Mouse (Mus musculus) bone marrow macrophage, adult 2 months (primary cell): ENCODE measurements around the gene Zdhhc13. TPM values are rescaled to one million over a fixed set of nuclear protein-coding genes. Genes with fewer than 3 reads are reported as not detected.

Source experiments
- H3K27ac ChIP-seq: 2 replicates; pipeline ENCODE4 v1.5.1; 2012; ENCODE audit warnings: low read depth, low read length; ENCODE audit not compliant: insufficient read depth
- H3K4me1 ChIP-seq: 2 replicates; pipeline ENCODE4 v1.6.1; 2012; ENCODE audit warnings: low read length; ENCODE audit not compliant: control insufficient read depth, insufficient read depth
- H3K4me3 ChIP-seq: 2 replicates; pipeline ENCODE4 v1.5.1; 2012; ENCODE audit warnings: mild to moderate bottlenecking, low read length, moderate library complexity; ENCODE audit not compliant: insufficient read depth
- CTCF ChIP-seq: IDR thresholded peaks from 2 replicates; pipeline ENCODE4 v1.5.1; 2012; ENCODE audit warnings: low read depth, mild to moderate bottlenecking, low read length, moderate library complexity
- POLR2A ChIP-seq: IDR thresholded peaks from 2 replicates; pipeline ENCODE4 v1.6.1; 2012; ENCODE audit warnings: mild to moderate bottlenecking, low read depth, low read length, borderline replicate concordance
- polyA plus RNA-seq: library from polyadenylated mRNA; stranded (reverse); fragments of >200 nt; gene quantifications from 2 replicates; pipeline ENCODE4 v1.2.4, GENCODE M21; 2012; ENCODE audit not compliant: missing spikeins, insufficient read depth, insufficient read length

Zdhhc13 gene
- polyA plus RNA-seq, 1 experiment, result 18.7 TPM

DNA sequence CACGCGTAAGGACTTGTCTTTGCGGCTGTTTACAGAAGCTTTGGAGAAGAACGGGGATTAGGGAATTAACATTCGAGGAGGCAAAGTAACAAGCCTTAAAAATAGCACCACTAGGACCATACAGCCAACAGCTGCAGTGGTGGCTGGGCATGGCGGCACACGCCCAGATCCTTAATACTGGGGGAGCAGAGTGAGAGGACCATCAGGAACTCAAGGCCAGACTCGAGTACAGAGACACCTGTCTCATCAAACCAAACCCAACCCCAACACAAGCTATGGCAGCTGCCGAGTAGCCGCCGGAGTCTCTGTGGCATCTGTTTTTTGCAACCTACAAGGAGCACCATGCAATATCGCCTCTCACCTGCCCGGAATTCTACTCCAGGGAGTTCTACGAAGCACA is 86.3 kb downstream of the Zdhhc13 start:
- TF ChIP-seq POLR2A (no peak), CTCF (no peak)
- no peak overlapping the region for H3K27ac ChIP-seq
- H3K4me3 ChIP-seq, result no peak overlapping the region
- peaks cover 6% of the 10 kb centered on the region for H3K4me1 ChIP-seq

DNA sequence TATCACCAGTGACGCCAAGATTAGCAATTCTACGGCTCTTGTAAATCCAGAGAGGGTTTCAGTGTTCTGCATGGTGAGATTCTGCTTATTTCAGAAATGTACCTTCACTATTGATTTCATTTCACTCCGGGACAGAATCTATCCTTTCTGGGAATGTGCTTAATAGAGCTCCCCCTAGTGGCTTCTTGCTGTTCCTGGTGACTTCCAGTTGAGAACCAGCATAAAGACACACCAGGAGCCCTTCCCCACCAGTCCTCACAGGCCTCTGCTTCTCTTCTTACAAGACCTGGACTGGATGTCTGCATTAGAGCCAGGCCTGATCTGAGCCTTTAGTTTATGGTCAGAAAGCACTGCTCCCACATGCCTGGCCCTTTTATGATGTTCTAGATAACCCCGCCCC is 87.7 kb downstream of the Zdhhc13 start:
- no peak for TF ChIP-seq POLR2A
- peak; percentile 68 for TF ChIP-seq CTCF
- Histone ChIP-seq H3K4me1 (peaks cover 6% of the 10 kb centered on the region), H3K27ac (no peak overlapping the region), H3K4me3 (no peak overlapping the region)

Other genes with a start within 250 kb of the Zdhhc13 start
- not detected in 2 replicates for gene Mrgprb2, start 230.9 kb upstream of the Zdhhc13 start, polyA plus RNA-seq
- gene Mrgprb3, start 145.2 kb upstream of the Zdhhc13 start, polyA plus RNA-seq, result not detected in 2 replicates
- gene Csrp3, start 59.0 kb downstream of the Zdhhc13 start, polyA plus RNA-seq, result not detected in 2 replicates
- 18.3 and 21.1 TPM in 2 replicates for gene E2f8, start 92.6 kb downstream of the Zdhhc13 start, polyA plus RNA-seq
- gene Nav2, start 119.7 kb downstream of the Zdhhc13 start, polyA plus RNA-seq, result 22.2 and 25.5 TPM in 2 replicates